In the genomic region with DNA sequence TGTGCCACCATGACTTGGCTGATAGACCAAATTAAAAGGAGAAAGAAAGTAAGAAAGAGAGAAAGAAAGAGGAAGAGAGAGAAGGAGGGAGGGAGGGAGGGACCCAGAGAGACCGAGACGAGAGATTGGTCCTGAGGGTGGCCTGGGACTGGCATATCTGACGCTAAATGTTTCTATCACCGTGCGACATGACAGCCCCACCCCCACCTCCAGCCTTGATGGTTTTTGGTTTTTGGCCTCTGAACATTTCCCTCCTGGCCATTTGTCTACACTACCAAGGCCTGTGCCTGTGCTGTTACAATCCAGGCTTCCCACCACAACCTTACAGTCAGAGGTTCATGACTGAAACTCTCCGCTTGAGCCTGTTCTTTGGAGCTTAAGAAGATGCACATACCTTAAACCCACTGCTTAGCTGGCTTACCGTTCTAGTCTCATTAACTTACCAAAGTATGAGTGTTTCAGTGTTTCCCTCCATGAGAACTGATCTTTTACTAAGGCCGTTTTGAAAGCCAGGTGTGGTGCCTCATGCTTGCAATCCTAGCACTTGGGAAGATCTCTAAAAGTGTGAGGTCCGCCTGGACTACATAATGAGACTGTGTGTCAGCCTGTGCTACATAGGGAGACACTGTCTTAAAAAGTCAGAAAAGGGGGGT, we compare ENCODE assay signal across 18 mouse cellular contexts. TPM values are rescaled to one million over a fixed set of nuclear protein-coding genes. Genes with fewer than 3 reads are reported as not detected.
A peak's percentile ranks its signal among the peaks of the same experiment; 100 is the strongest.
DNase-seq lines count a peak whose midpoint lies in the region; ATAC-seq and TF ChIP-seq lines count a peak whose summit lies in the region.
"Had no signal": no experiment of that assay in that cellular context is flagged by ENCODE, and none has a peak within 500 bp of the region (broad histone marks: within the 10 kb centered on the region; RNA-seq: fewer than 3 reads in every experiment).

No protein-coding gene starts in this region.

- H3K27me3 ChIP-seq in liver, embryonic 11.5 days (replicated peaks; ENCODE audit: control insufficient read depth, insufficient read depth, low read length) = peaks cover 27% of the 10 kb centered on the region
- peaks cover 20% of the 10 kb centered on the region; the same call in 1 of the 2 replicates for H3K27me3 ChIP-seq in liver, postnatal 0 days (ENCODE audit: insufficient read depth, low read length)

- peak; percentile 8; the same call in 1 of the 2 replicates for ATAC-seq in liver, embryonic 11.5 days (replicated peaks; ENCODE audit: low FRiP score)
- no peak for ATAC-seq in liver, postnatal 0 days
- 0 out of 2 replicates have a peak, but pooled peaks have one; percentile 8 for ATAC-seq in erythroid progenitor cell, adult 5-6 weeks (replicated peaks; ENCODE audit: low FRiP score, poor library complexity, severe bottlenecking)
- 0 out of 2 replicates have a peak, but pooled peaks have one; percentile 2 for ATAC-seq in megakaryocyte progenitor cell, adult 5-6 weeks (replicated peaks; ENCODE audit: poor library complexity)
- ATAC-seq: hindbrain, postnatal 0 days had no signal

- TF ChIP-seq EP300 in liver, postnatal 0 days (IDR thresholded peaks at IDR 0.05; ENCODE audit: low read depth) = no peak

- H3K4me2 ChIP-seq in liver, embryonic 11.5 days = no peak overlapping the region
- no peak overlapping the region for H3K4me2 ChIP-seq in liver, postnatal 0 days (ENCODE audit: low read depth, low read length)
- H3K4me2 ChIP-seq: embryonic facial prominence, embryonic 12.5 days; embryonic facial prominence, embryonic 15.5 days; forebrain, embryonic 12.5 days; forebrain, embryonic 15.5 days; heart, embryonic 13.5 days; hindbrain, embryonic 14.5 days had no signal

- no peak for DNase-seq in liver, embryonic 11.5 days (ENCODE audit: low spot score)
- no peak for DNase-seq in liver, postnatal 0 days
- DNase-seq in ovary, postnatal 10 days (ENCODE audit: low spot score) = no peak
- DNase-seq in lung, postnatal 14 days = no peak
- DNase-seq: gastrocnemius, postnatal 25 days had no signal

- H3K9me3 ChIP-seq in liver, embryonic 11.5 days (ENCODE audit: control insufficient read depth, low read length) = no peaks in the 10 kb centered on the region
- no peaks in the 10 kb centered on the region for H3K9me3 ChIP-seq in liver, postnatal 0 days (ENCODE audit: low read length)
- H3K9me3 ChIP-seq: embryonic facial prominence, embryonic 12.5 days; embryonic facial prominence, embryonic 15.5 days; forebrain, embryonic 12.5 days; forebrain, embryonic 15.5 days; heart, embryonic 10.5 days; heart, embryonic 13.5 days had no signal

- no peak overlapping the region for H3K4me3 ChIP-seq in liver, embryonic 11.5 days (ENCODE audit: low read depth, low read length)
- no peak overlapping the region for H3K4me3 ChIP-seq in liver, postnatal 0 days (ENCODE audit: low read depth, low read length)
- H3K4me3 ChIP-seq: embryonic facial prominence, embryonic 12.5 days; embryonic facial prominence, embryonic 15.5 days; forebrain, embryonic 12.5 days; forebrain, embryonic 15.5 days; heart, adult 2 months; heart, embryonic 10.5 days; heart, embryonic 13.5 days had no signal

- TF ChIP-seq CTCF in liver, postnatal 0 days (IDR thresholded peaks at IDR 0.05; ENCODE audit: low read depth) = no peak

- H3K4me1 ChIP-seq in liver, embryonic 11.5 days (replicated peaks; ENCODE audit: control insufficient read depth, insufficient read depth, low read length) = peaks cover 16% of the 10 kb centered on the region
- peaks cover 15% of the 10 kb centered on the region; the same call in 1 of the 2 replicates for H3K4me1 ChIP-seq in liver, postnatal 0 days (ENCODE audit: insufficient read depth)

- H3K36me3 ChIP-seq in liver, embryonic 11.5 days (ENCODE audit: control insufficient read depth, insufficient read depth, low read length) = no peaks in the 10 kb centered on the region
- H3K36me3 ChIP-seq in liver, postnatal 0 days (replicated peaks; ENCODE audit: insufficient read depth, low read length) = no peaks in the 10 kb centered on the region
- H3K36me3 ChIP-seq: embryonic facial prominence, embryonic 12.5 days; embryonic facial prominence, embryonic 15.5 days; forebrain, embryonic 12.5 days; forebrain, embryonic 15.5 days; G1E; heart, embryonic 13.5 days had no signal

- H3K27ac ChIP-seq in liver, embryonic 11.5 days (ENCODE audit: low read depth, low read length) = no peak overlapping the region
- H3K27ac ChIP-seq in liver, postnatal 0 days (ENCODE audit: low read depth) = no peak overlapping the region
- H3K27ac ChIP-seq: embryonic facial prominence, embryonic 12.5 days; embryonic facial prominence, embryonic 15.5 days; forebrain, embryonic 15.5 days; heart, adult 2 months; heart, embryonic 10.5 days; heart, embryonic 13.5 days; hindbrain, embryonic 14.5 days; hindbrain, postnatal 0 days had no signal

- no peak overlapping the region for H3K9ac ChIP-seq in liver, embryonic 11.5 days (ENCODE audit: low read depth, low read length)
- no peak overlapping the region for H3K9ac ChIP-seq in liver, postnatal 0 days (replicated peaks)
- H3K9ac ChIP-seq: embryonic facial prominence, embryonic 12.5 days; embryonic facial prominence, embryonic 15.5 days; forebrain, embryonic 12.5 days; forebrain, embryonic 15.5 days; heart, embryonic 13.5 days; hindbrain, embryonic 14.5 days had no signal

- 74% methylated on average over 9 of the region's 9 CpGs for WGBS in liver, embryonic 11.5 days
- WGBS in liver, postnatal 0 days (ENCODE audit: insufficient replicate concordance) = 68% methylated on average over 9 of the region's 9 CpGs

RNA-seq across cellular contexts. Expression of gene Ripply3, which starts 3.1 kb away (rescaled TPM):
- polyA plus RNA-seq in liver, embryonic 11.5 days (2014; fragmentation: Nextera tagmentation; extraction: Ambion mirVana) = 4.7 and 5.2 TPM in 2 replicates
- polyA plus RNA-seq in liver, postnatal 0 days (2015; fragmentation: Nextera tagmentation; extraction: Ambion mirVana) = 1.4 and 2.1 TPM in 2 replicates
- total RNA-seq in erythroid progenitor cell, adult 5-6 weeks (2015; ENCODE audit: low replicate concordance) = not detected in 2 replicates
- not detected in 2 replicates for total RNA-seq in erythroid progenitor cell, adult 5-6 weeks (2017; ENCODE audit: low replicate concordance)
- total RNA-seq in megakaryocyte progenitor cell, adult 5-6 weeks (2015) = 0.67 TPM in 1 of 2 replicates, not detected in the other
- not detected in 2 replicates for total RNA-seq in megakaryocyte progenitor cell, adult 5-6 weeks (2017)
- total RNA-seq: common myeloid progenitor, adult 5-6 weeks had no signal
- polyA plus RNA-seq: G1E had no signal

RNA-seq across cellular contexts. Expression of gene Hlcs, which starts 18.0 kb away (rescaled TPM):
- 7.1 and 7.4 TPM in 2 replicates for polyA plus RNA-seq in liver, embryonic 11.5 days (2014; fragmentation: Nextera tagmentation; extraction: Ambion mirVana)
- 2.3 and 2.9 TPM in 2 replicates for polyA plus RNA-seq in liver, postnatal 0 days (2015; fragmentation: Nextera tagmentation; extraction: Ambion mirVana)
- 0.36 and 1.3 TPM in 2 replicates for total RNA-seq in erythroid progenitor cell, adult 5-6 weeks (2015; ENCODE audit: low replicate concordance)
- 0.64 and 5.1 TPM in 2 replicates for total RNA-seq in erythroid progenitor cell, adult 5-6 weeks (2017; ENCODE audit: low replicate concordance)
- 8.2 and 9.8 TPM in 2 replicates for total RNA-seq in megakaryocyte progenitor cell, adult 5-6 weeks (2015)
- 4.3 and 6.0 TPM in 2 replicates for total RNA-seq in megakaryocyte progenitor cell, adult 5-6 weeks (2017)

RNA-seq across cellular contexts. Expression of gene Ttc3, which starts 39.1 kb away (rescaled TPM):
- 101 and 106 TPM in 2 replicates for polyA plus RNA-seq in liver, embryonic 11.5 days (2014; fragmentation: Nextera tagmentation; extraction: Ambion mirVana)
- polyA plus RNA-seq in liver, postnatal 0 days (2015; fragmentation: Nextera tagmentation; extraction: Ambion mirVana) = 16.1 and 17.4 TPM in 2 replicates
- total RNA-seq in erythroid progenitor cell, adult 5-6 weeks (2015; ENCODE audit: low replicate concordance) = 7.5 and 14.8 TPM in 2 replicates
- total RNA-seq in erythroid progenitor cell, adult 5-6 weeks (2017; ENCODE audit: low replicate concordance) = 26.6 and 40.9 TPM in 2 replicates
- total RNA-seq in megakaryocyte progenitor cell, adult 5-6 weeks (2015) = 42.6 and 55.9 TPM in 2 replicates
- total RNA-seq in megakaryocyte progenitor cell, adult 5-6 weeks (2017) = 113 and 168 TPM in 2 replicates

RNA-seq across cellular contexts. Expression of gene Pigp, which starts 40.3 kb away (rescaled TPM):
- polyA plus RNA-seq in liver, embryonic 11.5 days (2014; fragmentation: Nextera tagmentation; extraction: Ambion mirVana) = 90.4 and 91.6 TPM in 2 replicates
- polyA plus RNA-seq in liver, postnatal 0 days (2015; fragmentation: Nextera tagmentation; extraction: Ambion mirVana) = 84.6 and 95.6 TPM in 2 replicates
- total RNA-seq in erythroid progenitor cell, adult 5-6 weeks (2015; ENCODE audit: low replicate concordance) = 2.5 and 13.0 TPM in 2 replicates
- 7.7 TPM in 1 of 2 replicates, not detected in the other for total RNA-seq in erythroid progenitor cell, adult 5-6 weeks (2017; ENCODE audit: low replicate concordance)
- 32.7 and 51.4 TPM in 2 replicates for total RNA-seq in megakaryocyte progenitor cell, adult 5-6 weeks (2015)
- 9.1 and 18.1 TPM in 2 replicates for total RNA-seq in megakaryocyte progenitor cell, adult 5-6 weeks (2017)
